Mouse (Mus musculus) kidney, embryonic 15.5 days (tissue): ENCODE results near the gene Gcnt2. TPM values are rescaled to one million over a fixed set of nuclear protein-coding genes. Genes with fewer than 3 reads are reported as not detected.
"Not testable (repeated sequence)": the region's sequence is repeated elsewhere in the genome, so short reads cannot be mapped to it uniquely, and the experiment has no call there.

ENCODE experiments used
- ATAC-seq: fragments of 200-750 bp; cut with Nextera tagmentation; replicated peaks from 2 replicates; pipeline ENCODE4 v1.8.0; 2017; ENCODE audit warnings: moderate TSS enrichment; ENCODE audit not compliant: low FRiP score
- H3K27ac ChIP-seq: fragments of 300-500 bp; sonication (generic); 2 replicates; pipeline ENCODE4 v1.5.1; 2015; ENCODE audit warnings: mild to moderate bottlenecking, inconsistent platforms
- H3K27me3 ChIP-seq: fragments of 300-500 bp; sonication (generic); 2 replicates; pipeline ENCODE4 v1.6.1; 2015; ENCODE audit warnings: inconsistent platforms
- H3K36me3 ChIP-seq: fragments of 300-500 bp; sonication (generic); 2 replicates; pipeline ENCODE4 v1.6.1; 2015; ENCODE audit warnings: inconsistent platforms
- H3K4me1 ChIP-seq: fragments of 300-500 bp; sonication (generic); 2 replicates; pipeline ENCODE4 v1.6.1; 2015; ENCODE audit warnings: inconsistent platforms
- H3K4me2 ChIP-seq: fragments of 300-500 bp; sonication (generic); 2 replicates; pipeline ENCODE4 v1.6.1; 2015; ENCODE audit warnings: moderate library complexity, mild to moderate bottlenecking, inconsistent platforms
- H3K4me3 ChIP-seq: fragments of 300-500 bp; sonication (generic); replicated peaks from 2 replicates; pipeline ENCODE4 v1.5.1; 2015; ENCODE audit warnings: mild to moderate bottlenecking, inconsistent platforms
- H3K9ac ChIP-seq: fragments of 300-500 bp; sonication (generic); 2 replicates; pipeline ENCODE4 v1.6.1; 2015; ENCODE audit warnings: mild to moderate bottlenecking, inconsistent platforms
- H3K9me3 ChIP-seq: fragments of 300-500 bp; sonication (generic); replicated peaks from 2 replicates; pipeline ENCODE4 v1.6.1; 2016; ENCODE audit warnings: inconsistent platforms
- WGBS: fragments of 180-500 bp; shearing (Covaris S2); methylation state at CpG from one replicate; pipeline ENCODE4 v1.1.7; 2015; ENCODE audit warnings: mixed read lengths; 5-methylcytosine and 5-hydroxymethylcytosine counted together
- polyA plus RNA-seq: library from polyadenylated mRNA; unstranded; fragments of >200 nt; fragmentation: Nextera tagmentation; extraction: Ambion mirVana; gene quantifications from 2 replicates; pipeline ENCODE4 v1.2.1, GENCODE M21; 2015

Gcnt2 gene
- polyA plus RNA-seq, 1 experiment from 2014 or later: 5.8 TPM

- H3K9ac ChIP-seq, H3K36me3 ChIP-seq, H3K4me3 ChIP-seq, ATAC-seq, H3K9me3 ChIP-seq, H3K27me3 ChIP-seq, H3K4me2 ChIP-seq, H3K27ac ChIP-seq: not testable (repeated sequence)
- peaks cover 23% of the 10 kb centered on the region for H3K4me1 ChIP-seq
- WGBS: 90% methylated on average over 14 of the region's 14 CpGs
Measured at GRCm38 (mm10) chr13:40898049-40898690, 38.6 kb downstream of the Gcnt2 start.

- H3K9ac ChIP-seq: no peak overlapping the region
- ATAC-seq: no peak
- no peak overlapping the region for H3K4me3 ChIP-seq
- WGBS: 81% methylated on average over 4 of the region's 4 CpGs
- no peaks in the 10 kb centered on the region for H3K9me3 ChIP-seq
- no peaks in the 10 kb centered on the region for H3K36me3 ChIP-seq
- peaks cover 23% of the 10 kb centered on the region for H3K4me1 ChIP-seq
- no peak overlapping the region for H3K4me2 ChIP-seq
- no peak overlapping the region for H3K27ac ChIP-seq
- H3K27me3 ChIP-seq: no peaks in the 10 kb centered on the region
Measured at GRCm38 (mm10) chr13:40898698-40899097, 39.1 kb downstream of the Gcnt2 start.

GRCm38 (mm10) chr13:40899349-40899993 is 39.9 kb downstream of the Gcnt2 start:
- no peak overlapping the region for H3K4me2 ChIP-seq
- H3K27me3 ChIP-seq: no peaks in the 10 kb centered on the region
- H3K4me3 ChIP-seq: no peak overlapping the region
- no peaks in the 10 kb centered on the region for H3K9me3 ChIP-seq
- no peak overlapping the region for H3K9ac ChIP-seq
- WGBS: 64% methylated on average over 8 of the region's 8 CpGs
- no peak overlapping the region for H3K27ac ChIP-seq
- H3K4me1 ChIP-seq: peaks cover 23% of the 10 kb centered on the region
- ATAC-seq: no peak
- H3K36me3 ChIP-seq: no peaks in the 10 kb centered on the region

GRCm38 (mm10) chr13:40899994-40900970 is 40.7 kb downstream of the Gcnt2 start:
- no peak overlapping the region for H3K9ac ChIP-seq
- ATAC-seq: no peak
- no peak overlapping the region for H3K4me3 ChIP-seq
- no peaks in the 10 kb centered on the region for H3K36me3 ChIP-seq
- no peaks in the 10 kb centered on the region for H3K27me3 ChIP-seq
- no peak overlapping the region for H3K27ac ChIP-seq
- no peak overlapping the region for H3K4me2 ChIP-seq
- no peaks in the 10 kb centered on the region for H3K9me3 ChIP-seq
- H3K4me1 ChIP-seq: peaks cover 23% of the 10 kb centered on the region
- WGBS: 69% methylated on average over 15 of the region's 15 CpGs

- H3K4me2 ChIP-seq: no peak overlapping the region
- no peak for ATAC-seq
- 83% methylated on average over 5 of the region's 5 CpGs for WGBS
- H3K36me3 ChIP-seq: no peaks in the 10 kb centered on the region
- no peaks in the 10 kb centered on the region for H3K9me3 ChIP-seq
- peaks cover 28% of the 10 kb centered on the region for H3K4me1 ChIP-seq
- no peak overlapping the region for H3K9ac ChIP-seq
- no peak overlapping the region for H3K4me3 ChIP-seq
- H3K27me3 ChIP-seq: no peaks in the 10 kb centered on the region
- H3K27ac ChIP-seq: no peak overlapping the region
Measured at GRCm38 (mm10) chr13:40901263-40901662, 41.7 kb downstream of the Gcnt2 start.

GRCm38 (mm10) chr13:40901831-40902459 is 42.4 kb downstream of the Gcnt2 start:
- H3K4me3 ChIP-seq: no peak overlapping the region
- WGBS: 61% methylated on average over 12 of the region's 12 CpGs
- no peak overlapping the region for H3K9ac ChIP-seq
- no peak overlapping the region for H3K27ac ChIP-seq
- peaks cover 29% of the 10 kb centered on the region for H3K4me1 ChIP-seq
- no peaks in the 10 kb centered on the region for H3K36me3 ChIP-seq
- no peaks in the 10 kb centered on the region for H3K9me3 ChIP-seq
- ATAC-seq: 0 out of 2 replicates have a peak, but pooled peaks have one; percentile 15
- H3K4me2 ChIP-seq: no peak overlapping the region
- H3K27me3 ChIP-seq: no peaks in the 10 kb centered on the region

GRCm38 (mm10) chr13:40904080-40904479 is 44.5 kb downstream of the Gcnt2 start:
- ATAC-seq: no peak
- Histone ChIP-seq H3K36me3 (no peaks in the 10 kb centered on the region), H3K4me2 (no peak overlapping the region), H3K4me1 (peaks cover 38% of the 10 kb centered on the region), H3K9me3 (no peaks in the 10 kb centered on the region), H3K27me3 (no peaks in the 10 kb centered on the region), H3K27ac (no peak overlapping the region), H3K4me3 (no peak overlapping the region), H3K9ac (no peak overlapping the region)
- 88% methylated on average over 7 of the region's 7 CpGs for WGBS

GRCm38 (mm10) chr13:40906528-40906927 is 47.0 kb downstream of the Gcnt2 start:
- Histone ChIP-seq H3K9ac (no peak overlapping the region), H3K36me3 (no peaks in the 10 kb centered on the region), H3K4me2 (no peak overlapping the region), H3K9me3 (no peaks in the 10 kb centered on the region), H3K4me1 (peaks cover 20% of the 10 kb centered on the region), H3K27ac (0 out of 2 replicates have a peak overlapping the region, but pooled peaks have one; percentile 22), H3K27me3 (no peaks in the 10 kb centered on the region), H3K4me3 (no peak overlapping the region)
- 85% methylated on average over 7 of the region's 7 CpGs for WGBS
- no peak for ATAC-seq

GRCm38 (mm10) chr13:40907274-40907673 is 47.7 kb downstream of the Gcnt2 start:
- Histone ChIP-seq H3K4me1 (peaks cover 15% of the 10 kb centered on the region; the same call in 1 of the 2 replicates), H3K4me2 (no peak overlapping the region), H3K36me3 (no peaks in the 10 kb centered on the region), H3K9me3 (no peaks in the 10 kb centered on the region), H3K4me3 (no peak overlapping the region), H3K27me3 (no peaks in the 10 kb centered on the region), H3K9ac (no peak overlapping the region), H3K27ac (0 out of 2 replicates have a peak overlapping the region, but pooled peaks have one; percentile 37)
- no peak for ATAC-seq
- 63% methylated on average over 7 of the region's 7 CpGs for WGBS

- Histone ChIP-seq H3K9me3 (no peaks in the 10 kb centered on the region), H3K27ac (no peak overlapping the region; the same call in 1 of the 2 replicates), H3K4me3 (no peak overlapping the region), H3K27me3 (no peaks in the 10 kb centered on the region), H3K9ac (no peak overlapping the region), H3K36me3 (no peaks in the 10 kb centered on the region), H3K4me2 (no peak overlapping the region), H3K4me1 (peaks cover 15% of the 10 kb centered on the region; the same call in 1 of the 2 replicates)
- no peak for ATAC-seq
- WGBS: 68% methylated on average over 6 of the region's 6 CpGs
Measured at GRCm38 (mm10) chr13:40908044-40908443, 48.5 kb downstream of the Gcnt2 start.

GRCm38 (mm10) chr13:40909060-40909459 is 49.5 kb downstream of the Gcnt2 start:
- H3K9ac ChIP-seq: no peak overlapping the region
- ATAC-seq: no peak
- H3K4me1 ChIP-seq: peaks cover 15% of the 10 kb centered on the region; the same call in 1 of the 2 replicates
- no peak overlapping the region for H3K4me3 ChIP-seq
- no peak overlapping the region for H3K27ac ChIP-seq
- H3K9me3 ChIP-seq: no peaks in the 10 kb centered on the region
- no peaks in the 10 kb centered on the region for H3K36me3 ChIP-seq
- WGBS: 85% methylated on average over 8 of the region's 8 CpGs
- H3K27me3 ChIP-seq: no peaks in the 10 kb centered on the region
- H3K4me2 ChIP-seq: no peak overlapping the region
